23 mouse cellular contexts compared by ENCODE assay signal in genomic region chr9:31305117-31305516, GRCm38 (mm10).
"Had no signal": no experiment of that assay in that cellular context is flagged by ENCODE, and none has a peak within 500 bp of the region (broad histone marks: within the 10 kb centered on the region; RNA-seq: fewer than 3 reads in every experiment).

No protein-coding gene starts in this region.

- H3K4me1 ChIP-seq: kidney, embryonic 15.5 days; limb, embryonic 13.5 days; limb, embryonic 15.5 days had no signal

- H3K4me3 ChIP-seq: heart, adult 2 months; heart, embryonic 13.5 days; heart, embryonic 15.5 days; kidney, embryonic 15.5 days; limb, embryonic 13.5 days; limb, embryonic 15.5 days had no signal

- H3K27me3 ChIP-seq: heart, embryonic 13.5 days; heart, embryonic 15.5 days; kidney, embryonic 15.5 days; limb, embryonic 13.5 days; limb, embryonic 15.5 days had no signal

- DNase-seq: gastrocnemius, postnatal 14 days; gastrocnemius, postnatal 36 days; heart, adult 11 months; heart, adult 2 months; heart, postnatal 14 days; heart, postnatal 36 days; kidney, adult 11 months; kidney, adult 9 months; kidney, postnatal 14 days; kidney, postnatal 36 days; layer of hippocampus, adult 9-11 months; layer of hippocampus, postnatal 36 days; left cerebral cortex, postnatal 4 days had no signal

- ATAC-seq: hindbrain, embryonic 16.5 days; intestine, embryonic 16.5 days had no signal

- H3K4me2 ChIP-seq: heart, embryonic 11.5 days; heart, embryonic 13.5 days; heart, embryonic 15.5 days; hindbrain, embryonic 14.5 days; kidney, embryonic 15.5 days; limb, embryonic 13.5 days; limb, embryonic 15.5 days had no signal

- H3K36me3 ChIP-seq: heart, embryonic 13.5 days; heart, embryonic 15.5 days; kidney, embryonic 15.5 days; limb, embryonic 13.5 days; limb, embryonic 15.5 days had no signal

- H3K9ac ChIP-seq: heart, embryonic 13.5 days; heart, embryonic 15.5 days; hindbrain, embryonic 14.5 days; kidney, embryonic 15.5 days; limb, embryonic 13.5 days; limb, embryonic 15.5 days had no signal

- H3K27ac ChIP-seq: heart, adult 2 months; heart, embryonic 13.5 days; heart, embryonic 15.5 days; hindbrain, embryonic 14.5 days; kidney, embryonic 15.5 days; kidney, postnatal 0 days; limb, embryonic 13.5 days; limb, embryonic 15.5 days had no signal

- H3K9me3 ChIP-seq: heart, embryonic 13.5 days; heart, embryonic 15.5 days; kidney, embryonic 15.5 days; limb, embryonic 13.5 days; limb, embryonic 15.5 days had no signal
